Mouse (Mus musculus) CH12.LX (cell line): Measurements from ENCODE around the gene Tshz2. TPM values are rescaled to one million over a fixed set of nuclear protein-coding genes. Genes with fewer than 3 reads are reported as not detected.

Experiments
- DNase-seq: peaks from one replicate; pipeline ENCODE4 v3.0.0-alpha.2; 2013; ENCODE audit errors: extremely low read depth
- H3K27ac ChIP-seq: 2 replicates; pipeline ENCODE4 v1.5.1; 2012; ENCODE audit warnings: low read depth, mild to moderate bottlenecking, control low read depth, moderate library complexity; ENCODE audit not compliant: insufficient read depth
- H3K27me3 ChIP-seq: replicated peaks from 2 replicates; pipeline ENCODE3; 2012; ENCODE audit warnings: inconsistent platforms
- H3K36me3 ChIP-seq, 2 experiments: replicated peaks in 1 of 2; 2 replicates each; pipeline versions ENCODE3 to v1.6.1; 2012; ENCODE audit warnings: inconsistent platforms in 1 of 2, low read length in 1 of 2, mild to moderate bottlenecking in 1 of 2, mixed read lengths in 1 of 2, moderate library complexity in 1 of 2; ENCODE audit not compliant: control insufficient read depth in 1 of 2, insufficient read depth in 1 of 2
- H3K4me1 ChIP-seq, 2 experiments: 2 replicates each; pipeline ENCODE4 v1.6.1; 2012; ENCODE audit warnings: inconsistent platforms in 1 of 2, moderate library complexity in 1 of 2; ENCODE audit not compliant: insufficient read depth in 2 of 2, control insufficient read depth in 1 of 2
- H3K4me2 ChIP-seq: 2 replicates; pipeline ENCODE4 v1.6.1; 2012; ENCODE audit warnings: low read depth, mild to moderate bottlenecking, control low read depth; ENCODE audit not compliant: poor library complexity, insufficient read depth, severe bottlenecking
- H3K4me3 ChIP-seq, 3 experiments: fragments of 150-350 bp in 1 of 3; sonication (generic) in 1 of 3; replicated peaks in 1 of 3; 2 replicates each; pipeline versions ENCODE3 to v1.5.1; 2011 to 2012; ENCODE audit warnings: low read depth in 2 of 3, low read length in 2 of 3, mild to moderate bottlenecking in 2 of 3, moderate library complexity in 2 of 3, control low read depth in 1 of 3, improper control_type of control experiment in 1 of 3, inconsistent platforms in 1 of 3, mixed read lengths in 1 of 3; ENCODE audit not compliant: poor library complexity in 1 of 3
- H3K79me2 ChIP-seq: replicated peaks from 2 replicates; pipeline ENCODE4 v1.6.1; 2012; ENCODE audit warnings: mild to moderate bottlenecking, moderate library complexity; ENCODE audit not compliant: control insufficient read depth, poor library complexity, insufficient read depth, severe bottlenecking; ENCODE audit errors: extremely low read depth
- H3K9ac ChIP-seq: 2 replicates; pipeline ENCODE4 v1.6.1; 2012; ENCODE audit warnings: low read depth, mild to moderate bottlenecking, control low read depth, moderate library complexity; ENCODE audit not compliant: insufficient read depth
- H3K9me3 ChIP-seq: replicated peaks from 2 replicates; pipeline ENCODE3; 2012; ENCODE audit warnings: low read length, inconsistent platforms, mixed read lengths
- BHLHE40 ChIP-seq: IDR thresholded peaks from 2 replicates; pipeline ENCODE4 v1.6.1; 2011; ENCODE audit warnings: mild to moderate bottlenecking, low read depth, low read length, improper control_type of control experiment
- CHD2 ChIP-seq: IDR thresholded peaks from 2 replicates; pipeline ENCODE4 v1.6.1; 2011; ENCODE audit warnings: low read length, improper control_type of control experiment
- E2F4 ChIP-seq: IDR thresholded peaks from 2 replicates; pipeline ENCODE4 v1.6.1; 2011; ENCODE audit warnings: low read depth, low read length, improper control_type of control experiment; ENCODE audit not compliant: insufficient replicate concordance
- ELF1 ChIP-seq: IDR thresholded peaks from 2 replicates; pipeline ENCODE4 v1.6.1; 2014; ENCODE audit warnings: low read depth, mild to moderate bottlenecking, inconsistent platforms, low read length, improper control_type of control experiment
- ETS1 ChIP-seq: conservative IDR thresholded peaks from 2 replicates; pipeline ENCODE4 v1.6.1; 2012; ENCODE audit warnings: low read depth, mild to moderate bottlenecking, inconsistent platforms, low read length, improper control_type of control experiment, moderate library complexity
- GABPA ChIP-seq: IDR thresholded peaks from 2 replicates; pipeline ENCODE4 v1.6.1; 2012; ENCODE audit warnings: low read depth, low read length, improper control_type of control experiment, inconsistent platforms; ENCODE audit not compliant: insufficient replicate concordance
- HCFC1 ChIP-seq: IDR thresholded peaks from 2 replicates; pipeline ENCODE4 v1.6.1; 2012; ENCODE audit warnings: low read depth, mild to moderate bottlenecking, inconsistent platforms, low read length, improper control_type of control experiment
- IRF4 ChIP-seq: IDR thresholded peaks from 2 replicates; pipeline ENCODE4 v1.6.1; 2014; ENCODE audit warnings: low read depth, mild to moderate bottlenecking, inconsistent platforms, low read length, improper control_type of control experiment
- JUN ChIP-seq: IDR thresholded peaks from 2 replicates; pipeline ENCODE4 v1.6.1; 2011; ENCODE audit warnings: low read depth, mild to moderate bottlenecking, low read length, improper control_type of control experiment, moderate library complexity; ENCODE audit not compliant: insufficient read depth
- JUND ChIP-seq: conservative IDR thresholded peaks from 2 replicates; pipeline ENCODE4 v1.6.1; 2011; ENCODE audit warnings: low read depth, low read length, improper control_type of control experiment
- KAT2A ChIP-seq: IDR thresholded peaks from 2 replicates; pipeline ENCODE4 v1.6.1; 2012; ENCODE audit warnings: low read length, improper control_type of control experiment, inconsistent platforms; ENCODE audit not compliant: insufficient replicate concordance
- MAX ChIP-seq: IDR thresholded peaks from 2 replicates; pipeline ENCODE4 v1.6.1; 2011; ENCODE audit warnings: low read length, improper control_type of control experiment
- MEF2A ChIP-seq: IDR thresholded peaks from 2 replicates; pipeline ENCODE4 v1.6.1; 2014; ENCODE audit warnings: low read depth, mild to moderate bottlenecking, inconsistent platforms, low read length, improper control_type of control experiment, borderline replicate concordance
- NELFE ChIP-seq: IDR thresholded peaks from 2 replicates; pipeline ENCODE4 v1.6.1; 2011; ENCODE audit warnings: low read depth, low read length, improper control_type of control experiment
- NRF1 ChIP-seq: IDR thresholded peaks from 2 replicates; pipeline ENCODE4 v1.6.1; 2014; ENCODE audit warnings: low read depth, mild to moderate bottlenecking, inconsistent platforms, low read length, improper control_type of control experiment, moderate library complexity
- POLR2AphosphoS2 ChIP-seq: IDR thresholded peaks from 2 replicates; pipeline ENCODE4 v1.6.1; 2011; ENCODE audit warnings: low read depth, low read length, improper control_type of control experiment
- RAD21 ChIP-seq: IDR thresholded peaks from 2 replicates; pipeline ENCODE4 v1.6.1; 2011; ENCODE audit warnings: low read depth, mild to moderate bottlenecking, low read length, improper control_type of control experiment, moderate library complexity
- RCOR1 ChIP-seq: conservative IDR thresholded peaks from 2 replicates; pipeline ENCODE4 v1.6.1; 2012; ENCODE audit warnings: low read depth, mild to moderate bottlenecking, inconsistent platforms, low read length, improper control_type of control experiment
- SMC3 ChIP-seq: IDR thresholded peaks from 2 replicates; pipeline ENCODE4 v1.6.1; 2011; ENCODE audit warnings: low read depth, low read length, improper control_type of control experiment
- TBP ChIP-seq: conservative IDR thresholded peaks from 2 replicates; pipeline ENCODE4 v1.6.1; 2011; ENCODE audit warnings: low read depth, low read length, improper control_type of control experiment
- USF1 ChIP-seq: IDR thresholded peaks from 2 replicates; pipeline ENCODE4 v1.6.1; 2014; ENCODE audit warnings: low read depth, mild to moderate bottlenecking, inconsistent platforms, low read length, improper control_type of control experiment
- ZC3H11A ChIP-seq: IDR thresholded peaks from 2 replicates; pipeline ENCODE4 v1.6.1; 2012; ENCODE audit warnings: low read depth, mild to moderate bottlenecking, inconsistent platforms, low read length, improper control_type of control experiment
- ZKSCAN1 ChIP-seq: IDR thresholded peaks from 2 replicates; pipeline ENCODE4 v1.6.1; 2012; ENCODE audit warnings: low read depth, inconsistent platforms, low read length, improper control_type of control experiment, borderline replicate concordance
- ZMIZ1 ChIP-seq: IDR thresholded peaks from 2 replicates; pipeline ENCODE4 v1.6.1; 2012; ENCODE audit warnings: low read depth, mild to moderate bottlenecking, inconsistent platforms, low read length, improper control_type of control experiment
- ZNF384 ChIP-seq: IDR thresholded peaks from 2 replicates; pipeline ENCODE4 v1.6.1; 2012; ENCODE audit warnings: low read depth, low read length, improper control_type of control experiment, inconsistent platforms
- dilution Hi-C: fragments of 300-500 bp; cut with MboI; formaldehyde crosslinking; loops from 2 replicates; pipeline ENCODE4 v1.14.3; 2020; ENCODE audit warnings: low sequenced_read_pairs; ENCODE audit not compliant: extremely low pct_unique_long_range_greater_than_20kb, extremely low pct_ligation_motif_present
- in situ Hi-C: fragments of 300-500 bp; cut with MboI; formaldehyde crosslinking; loops from 3 replicates; pipeline ENCODE4 v1.14.3; 2019; ENCODE audit warnings: low sequenced_read_pairs, low pct_ligation_motif_present, low pct_unique_long_range_greater_than_20kb, mixed read lengths
- polyA plus RNA-seq: library from polyadenylated mRNA; unstranded; fragments of >175 nt; gene quantifications from 2 replicates; pipeline ENCODE4 v1.2.1, GENCODE M21; 2012; ENCODE audit warnings: low read depth; ENCODE audit not compliant: insufficient read length
- total RNA-seq, 2 experiments: library from RNA; depleted of rRNA; stranded (reverse); fragments of 300-350 nt in 1 of 2; fragments of >200 nt in 1 of 2; gene quantifications; 2 replicates each; pipeline ENCODE4 v1.2.3; 2012 to 2014

The Tshz2 gene
- total and polyA plus RNA-seq, 3 experiments, result not detected

DNA sequence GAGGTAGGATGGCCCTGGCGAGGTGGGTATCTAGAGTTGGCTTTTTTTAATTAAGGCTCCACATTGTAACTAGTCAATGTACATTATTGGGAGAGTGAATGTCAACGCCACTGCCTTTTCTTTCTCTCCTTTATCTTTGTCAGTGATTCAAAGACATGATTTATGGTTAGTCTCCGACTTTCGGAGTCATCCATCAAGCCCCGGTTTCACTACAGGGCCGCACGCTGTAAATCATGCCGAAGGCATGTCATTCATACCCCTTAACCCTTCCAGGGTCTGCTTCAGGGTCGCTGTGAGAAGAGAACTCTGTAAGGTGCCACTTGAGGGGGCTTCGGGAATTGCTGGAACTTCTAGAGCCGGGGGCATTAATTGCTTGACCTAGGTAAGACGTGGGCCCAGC is 199.4 kb downstream of the Tshz2 start:
- no peaks in the 10 kb centered on the region for H3K79me2 ChIP-seq
- H3K36me3 ChIP-seq, result no peaks in the 10 kb centered on the region
- H3K9me3 ChIP-seq, result peaks cover 77% of the 10 kb centered on the region
- no peaks in the 10 kb centered on the region for H3K27me3 ChIP-seq
- in situ Hi-C loops (no loop called here), dilution Hi-C loops (no loop called here)
- H3K27ac ChIP-seq, result no peak overlapping the region
- no peak overlapping the region for H3K9ac ChIP-seq
- no peak overlapping the region for H3K4me3 ChIP-seq
- no peak overlapping the region for H3K4me2 ChIP-seq
- H3K4me1 ChIP-seq, result no peaks in the 10 kb centered on the region
- no peak for DNase-seq
- no peak for TF ChIP-seq E2F4
- no peak for TF ChIP-seq GABPA
- TF ChIP-seq SMC3, result no peak
- TF ChIP-seq BHLHE40, result no peak
- TF ChIP-seq RCOR1, result no peak
- TF ChIP-seq USF1, result no peak
- no peak for TF ChIP-seq JUND
- no peak for TF ChIP-seq IRF4
- no peak for TF ChIP-seq KAT2A
- TF ChIP-seq MAX, result no peak
- no peak for TF ChIP-seq ETS1
- no peak for TF ChIP-seq JUN
- no peak for TF ChIP-seq ZC3H11A
- TF ChIP-seq ZNF384, result no peak
- no peak for TF ChIP-seq POLR2AphosphoS2
- no peak for TF ChIP-seq NRF1
- TF ChIP-seq CHD2, result no peak
- no peak for TF ChIP-seq NELFE

DNA sequence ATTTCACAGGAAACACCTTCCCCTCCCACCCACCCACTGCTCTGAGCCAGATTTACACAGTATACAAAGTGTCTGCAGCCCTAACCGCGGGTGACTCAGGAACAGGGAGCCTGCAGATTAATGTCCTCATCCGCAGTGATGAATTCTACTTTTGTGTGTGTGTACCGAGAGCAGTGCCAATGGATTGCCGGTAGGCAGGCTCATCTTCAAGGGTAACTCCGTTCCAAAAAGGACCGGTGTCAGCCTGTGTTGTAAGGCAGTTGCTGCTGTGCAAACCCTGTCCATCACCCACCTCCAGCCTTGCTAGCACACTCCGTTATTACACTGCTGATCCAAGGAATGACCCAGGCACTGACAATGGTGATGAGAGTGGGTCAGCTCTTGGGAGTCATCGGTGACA is 200.8 kb downstream of the Tshz2 start:
- TF ChIP-seq ZKSCAN1 (no peak), RCOR1 (no peak), ETS1 (no peak), IRF4 (no peak), ZMIZ1 (no peak), RAD21 (no peak), TBP (no peak), ELF1 (no peak), JUN (no peak), HCFC1 (no peak), KAT2A (no peak), POLR2AphosphoS2 (no peak), MEF2A (no peak)
- H3K4me1 ChIP-seq, result no peaks in the 10 kb centered on the region
- H3K9me3 ChIP-seq, result peaks cover 87% of the 10 kb centered on the region
- H3K36me3 ChIP-seq, result no peaks in the 10 kb centered on the region
- H3K27me3 ChIP-seq, result no peaks in the 10 kb centered on the region
- H3K27ac ChIP-seq, result no peak overlapping the region
- no peak overlapping the region for H3K4me3 ChIP-seq
- in situ Hi-C loops, result no loop called here
- H3K9ac ChIP-seq, result no peak overlapping the region
- H3K79me2 ChIP-seq, result no peaks in the 10 kb centered on the region
- dilution Hi-C loops, result no loop called here
- no peak for DNase-seq
- H3K4me2 ChIP-seq, result no peak overlapping the region
